Mouse (Mus musculus): Measurements from ENCODE around the gene Cep55.

DNA sequence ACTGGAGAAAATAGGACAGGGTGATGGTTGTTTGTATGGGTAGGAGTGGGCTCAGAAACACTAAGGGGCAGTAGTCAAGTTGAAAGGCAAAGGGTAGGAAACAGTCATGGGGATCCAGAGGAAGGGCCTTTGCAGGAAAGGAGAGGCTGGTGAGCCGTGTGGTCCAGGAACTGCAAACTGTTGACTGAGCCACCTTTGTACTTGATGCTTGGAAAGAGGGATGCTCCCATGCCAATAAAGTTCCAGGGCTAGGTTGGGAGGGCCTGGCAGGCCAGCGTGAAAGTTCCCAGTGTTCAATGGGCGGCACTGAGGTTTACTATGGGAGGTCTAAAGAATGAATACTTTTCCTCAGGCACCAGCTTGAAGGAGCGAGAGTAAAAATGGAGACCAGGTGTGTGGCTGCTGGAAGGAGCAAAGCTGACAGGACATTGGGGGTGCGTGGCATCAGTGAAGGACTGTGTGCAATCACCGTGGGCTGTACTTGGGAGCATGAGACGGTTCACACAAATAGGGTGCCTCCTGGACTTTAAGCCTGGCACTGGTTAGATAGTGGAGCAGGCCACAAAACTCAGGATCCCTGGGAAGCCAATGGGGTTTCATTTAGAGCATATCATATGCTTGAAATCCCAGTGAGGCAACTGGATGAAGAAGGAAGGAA, 60.2 kb downstream of the Cep55 start:
- TF ChIP-seq CTCF (IDR thresholded peaks at IDR 0.05) (no peak), EP300 (IDR thresholded peaks at IDR 0.05) (no peak)
